Mouse (Mus musculus) midbrain, embryonic 11.5 days (tissue): ENCODE results near the gene Fuca2. TPM values are rescaled to one million over a fixed set of nuclear protein-coding genes. Genes with fewer than 3 reads are reported as not detected.

Source experiments
- polyA plus RNA-seq: library from polyadenylated mRNA; unstranded; fragments of >200 nt; fragmentation: Nextera tagmentation; extraction: Ambion mirVana; gene quantifications from 2 replicates; pipeline ENCODE4 v1.2.1, GENCODE M21; 2014

Fuca2 gene
- polyA plus RNA-seq, 1 experiment from 2014 or later, result 26.0 TPM

Other genes starting within 250 kb of the Fuca2 start
- gene Phactr2, start 25.1 kb upstream of the Fuca2 start, polyA plus RNA-seq, result 13.7 and 14.2 TPM in 2 replicates
- 3.1 and 4.9 TPM in 2 replicates for gene Adat2, start 53.4 kb downstream of the Fuca2 start, polyA plus RNA-seq
- 27.0 and 28.2 TPM in 2 replicates for gene Pex3, start 53.6 kb downstream of the Fuca2 start, polyA plus RNA-seq